Mouse (Mus musculus) spleen, adult 2 months (tissue): ENCODE results near the gene B4galnt2.

Source experiments
- CTCF ChIP-seq: fragments of 200-500 bp; IDR thresholded peaks from 2 replicates; pipeline ENCODE4 v1.5.1; 2011; ENCODE audit warnings: mild to moderate bottlenecking, inconsistent platforms; ENCODE audit not compliant: insufficient read depth, insufficient read length, insufficient replicate concordance; ENCODE audit errors: extremely low read depth
- POLR2A ChIP-seq: fragments of 200-500 bp; IDR thresholded peaks from 2 replicates; pipeline ENCODE4 v1.6.1; 2011; ENCODE audit warnings: low read depth, low read length, inconsistent platforms

GRCm38 (mm10) chr11:95825625-95826024 is 89.1 kb downstream of the B4galnt2 start:
- TF ChIP-seq POLR2A: no peak
- TF ChIP-seq CTCF: no peak
